Mouse (Mus musculus): ENCODE results near the gene Lrrn4cl.
"Not testable (repeated sequence)": the region's sequence is repeated elsewhere in the genome, so short reads cannot be mapped to it uniquely, and the experiment has no call there.

The Lrrn4cl gene

GRCm38 (mm10) chr19:8850402-8850901 lies at the start of gene Lrrn4cl:
Lrrn4cl (plus strand) TSS chr19:8850768.
- no peak for DNase-seq

GRCm38 (mm10) chr19:8802130-8802821 lies 48.3 kb upstream of the Lrrn4cl start, which contains the start of gene Zbtb3:
Zbtb3 (plus strand) TSS chr19:8802555.
- DNase-seq: peak; percentile 98

DNA sequence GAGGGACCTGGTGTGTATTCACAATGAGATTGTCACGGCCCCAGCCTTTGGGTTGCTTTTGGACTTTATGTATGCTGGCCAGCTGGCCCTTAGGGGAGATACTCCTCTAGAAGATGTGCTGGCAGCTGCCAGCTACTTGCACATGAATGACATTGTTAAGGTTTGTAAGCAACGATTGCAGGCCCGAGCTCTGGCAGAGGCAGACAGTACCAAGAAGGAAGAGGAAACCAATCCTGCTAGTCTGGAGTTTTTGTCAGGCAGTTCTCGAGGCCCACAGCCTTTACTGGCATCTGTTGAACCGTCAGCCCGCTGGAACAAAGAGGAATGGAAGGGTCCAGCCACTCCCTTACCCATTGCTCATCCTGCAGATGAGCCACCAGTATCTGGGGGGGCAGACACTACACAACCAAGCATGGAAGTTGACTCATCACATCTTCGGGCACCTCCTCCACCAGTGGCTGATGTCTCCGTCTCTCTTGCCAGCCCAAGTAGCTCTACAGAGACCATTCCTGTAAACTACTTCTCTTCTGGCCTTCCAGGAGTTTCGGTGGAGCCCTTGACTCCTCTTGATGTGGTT lies 47.3 kb upstream of the Lrrn4cl start:
- no peak for DNase-seq

DNA sequence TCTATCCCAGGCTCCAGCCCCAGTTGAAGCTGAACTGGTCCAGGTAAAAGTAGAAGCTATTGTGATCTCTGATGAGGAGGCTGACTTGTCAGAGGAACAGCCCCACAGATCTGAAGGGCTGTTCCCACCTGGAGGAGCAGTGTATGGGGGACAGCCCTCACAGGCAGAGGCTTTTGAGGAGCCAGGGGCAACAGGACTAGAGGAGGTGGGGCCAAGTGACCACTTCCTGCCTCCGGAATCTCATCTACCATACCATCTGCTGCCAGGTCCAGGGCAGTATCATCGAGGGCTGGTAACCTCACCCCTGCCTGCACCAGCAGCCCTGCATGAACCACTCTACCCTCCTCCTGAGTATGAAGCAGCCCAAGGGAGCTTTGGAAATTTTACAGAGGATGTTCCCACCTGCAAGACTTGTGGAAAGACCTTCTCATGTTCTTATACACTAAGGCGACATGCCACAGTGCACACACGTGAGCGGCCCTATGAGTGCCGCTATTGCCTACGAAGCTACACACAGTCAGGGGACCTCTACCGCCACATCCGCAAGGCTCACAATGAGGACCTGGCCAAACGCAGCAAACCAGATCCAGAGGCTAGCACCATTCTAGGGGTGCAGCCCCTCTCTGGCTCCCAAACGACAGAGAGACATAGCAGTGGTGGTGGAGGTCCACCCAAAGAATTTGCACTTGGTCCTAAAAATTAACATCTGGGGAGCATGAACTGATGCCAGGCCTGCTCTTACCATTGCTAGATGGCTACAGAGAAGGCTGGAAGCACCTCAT lies 46.5 kb upstream of the Lrrn4cl start:
- DNase-seq: no peak

- DNase-seq: no peak
Observed at GRCm38 (mm10) chr19:8806810-8807209, 43.8 kb upstream of the Lrrn4cl start.

- DNase-seq: no peak
Observed at GRCm38 (mm10) chr19:8815812-8816211, 34.8 kb upstream of the Lrrn4cl start.

GRCm38 (mm10) chr19:8817001-8817400 lies 33.6 kb upstream of the Lrrn4cl start:
- DNase-seq: no peak

- no peak for DNase-seq
Observed at GRCm38 (mm10) chr19:8818301-8818798, 32.2 kb upstream of the Lrrn4cl start.

GRCm38 (mm10) chr19:8818801-8819595 lies 31.6 kb upstream of the Lrrn4cl start, which contains the start of gene Ttc9c:
Ttc9c (minus strand) TSS chr19:8819333.
- peak; percentile 99 for DNase-seq

- DNase-seq: peak; percentile 99
Observed at GRCm38 (mm10) chr19:8819596-8820423, 30.8 kb upstream of the Lrrn4cl start, which contains the start of gene Hnrnpul2. Hnrnpul2 (plus strand) TSS chr19:8820010.

GRCm38 (mm10) chr19:8820424-8820956 lies 30.1 kb upstream of the Lrrn4cl start:
- DNase-seq: no peak

DNA sequence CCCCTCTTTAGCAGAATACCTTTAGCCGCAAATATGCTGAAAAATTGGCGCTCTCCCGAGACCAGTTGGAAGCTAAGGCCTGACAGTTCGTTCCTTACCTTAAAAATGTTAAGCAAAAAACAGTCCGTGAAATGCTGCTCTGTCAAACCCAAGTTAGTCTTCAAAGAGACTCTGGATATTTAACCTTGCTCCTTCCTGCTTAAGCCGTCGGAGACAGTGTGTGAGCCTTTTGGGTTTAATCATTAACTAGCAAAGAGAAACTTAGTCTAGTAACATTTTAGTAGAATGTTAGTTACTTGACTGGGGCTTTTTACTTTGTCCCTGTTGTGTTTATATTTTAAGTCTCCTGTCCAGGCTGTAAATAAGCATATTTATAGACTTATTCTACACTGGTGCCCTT lies 29.4 kb upstream of the Lrrn4cl start:
- DNase-seq: no peak

DNA sequence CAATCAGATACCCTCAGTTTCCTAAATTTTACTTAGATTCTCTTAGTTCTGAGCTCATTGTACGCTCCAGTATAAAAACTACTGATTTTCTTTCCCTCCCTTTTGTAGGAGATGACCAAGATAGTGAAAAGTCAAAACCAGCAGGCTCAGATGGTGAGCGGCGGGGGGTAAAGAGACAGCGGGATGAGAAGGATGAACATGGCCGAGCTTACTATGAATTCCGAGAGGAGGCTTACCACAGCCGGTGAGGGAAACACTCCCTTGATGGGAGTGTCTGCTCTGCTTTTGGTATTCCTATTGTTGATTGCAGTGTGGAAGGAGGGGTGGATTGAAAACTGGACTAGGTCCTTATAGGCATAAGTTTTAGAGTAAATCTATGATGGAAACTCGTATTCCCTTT lies 27.9 kb upstream of the Lrrn4cl start:
- no peak for DNase-seq

- DNase-seq: no peak
Observed at GRCm38 (mm10) chr19:8829660-8830059, 20.9 kb upstream of the Lrrn4cl start, which contains the start of gene AC129217.1. AC129217.1 (plus strand) TSS chr19:8829773.

DNA sequence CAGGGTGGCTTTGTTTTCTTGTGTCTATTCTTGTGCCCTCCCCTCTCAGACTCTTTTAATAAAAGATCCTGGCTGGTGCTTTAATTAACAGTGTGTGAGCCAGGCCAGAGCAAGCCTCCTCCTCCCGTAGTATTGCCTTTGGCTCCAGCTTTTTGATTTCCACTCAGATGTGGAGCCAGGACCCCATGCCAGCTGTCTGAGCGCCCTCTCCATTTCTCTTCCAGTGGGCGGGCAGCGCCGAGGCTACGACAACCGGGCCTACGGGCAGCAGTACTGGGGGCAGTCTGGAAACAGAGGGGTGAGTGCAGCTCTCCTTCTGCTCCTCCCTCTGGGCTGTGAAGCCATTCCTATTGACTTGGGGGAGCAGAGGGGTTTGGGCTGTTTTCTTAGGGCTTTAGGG lies 19.9 kb upstream of the Lrrn4cl start:
- DNase-seq: no peak

GRCm38 (mm10) chr19:8831262-8831661 lies 19.3 kb upstream of the Lrrn4cl start:
- no peak for DNase-seq

DNA sequence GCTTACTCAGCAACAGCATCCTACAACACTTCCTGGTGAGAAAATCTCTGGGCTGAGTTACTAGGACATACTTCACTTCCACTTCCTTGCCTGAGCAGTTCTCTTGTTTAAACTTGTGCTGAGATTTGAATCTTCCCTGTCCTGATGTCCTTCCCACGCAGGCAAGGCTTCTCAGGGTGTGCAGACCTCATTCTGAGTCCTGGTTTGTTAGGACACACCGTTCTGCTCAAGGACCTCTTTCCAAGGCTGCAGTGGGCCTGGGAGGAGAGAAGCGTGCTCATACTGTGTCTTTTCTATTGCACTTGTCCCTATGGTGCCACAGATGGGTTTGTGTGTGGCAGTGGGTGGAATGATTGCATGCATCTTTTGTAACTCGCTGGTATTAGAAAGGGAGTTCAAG lies 17.6 kb upstream of the Lrrn4cl start:
- DNase-seq: no peak

GRCm38 (mm10) chr19:8836327-8836726 lies 14.2 kb upstream of the Lrrn4cl start:
- DNase-seq: not testable (repeated sequence)

DNA sequence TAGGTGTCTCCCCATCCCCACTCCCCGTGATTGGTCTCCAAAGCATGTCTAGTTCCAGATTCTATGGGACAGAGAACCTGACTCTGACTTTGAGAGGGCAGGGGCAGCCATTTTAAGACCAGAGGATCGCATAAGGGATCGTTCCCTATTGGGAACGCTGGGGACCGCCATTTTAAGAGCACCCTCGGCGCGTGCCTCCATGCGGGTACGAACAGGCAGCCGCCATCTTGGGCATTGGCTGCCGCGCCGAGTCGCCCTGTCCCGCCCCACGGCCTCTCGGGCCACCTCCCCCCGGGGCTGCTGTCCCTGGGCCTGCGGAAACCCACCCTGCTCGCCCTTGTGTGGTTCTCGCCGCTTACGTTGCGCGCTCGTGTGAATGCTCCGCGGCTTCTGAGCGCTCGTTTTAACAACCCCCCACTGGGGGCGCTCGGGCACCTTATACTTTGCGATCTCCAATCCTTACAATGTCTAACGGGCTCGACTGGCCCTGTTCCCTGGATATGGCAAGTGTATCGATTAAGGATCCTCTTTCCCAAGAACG lies 13.2 kb upstream of the Lrrn4cl start, which contains the start of gene Bscl2:
Gene Bscl2, plus strand, starts transcription at position 217 of the 541 bp plus-strand sequence.
- DNase-seq: peak; percentile 89

- no peak for DNase-seq
Observed at GRCm38 (mm10) chr19:8838041-8838730, 12.4 kb upstream of the Lrrn4cl start.

Measured in right cerebral cortex, adult 18-20 months (tissue).